Mouse (Mus musculus) limb, embryonic 14.5 days (tissue): ENCODE measurements at regions not wholly inside any gene's neighbourhood (a gene's known extent, or its start where the extent isn't known, plus 50 kb on each side); places are given as distances from the start of the nearest gene placed in this dataset.
"Not testable (repeated sequence)": the region's sequence is repeated elsewhere in the genome, so short reads cannot be mapped to it uniquely, and the experiment has no call there.

Source experiments
- ATAC-seq: fragments of 200-750 bp; cut with Nextera tagmentation; 2 replicates; pipeline ENCODE4 v1.8.0; 2017; ENCODE audit warnings: low read depth, moderate number of reproducible peaks, moderate TSS enrichment; ENCODE audit not compliant: low FRiP score
- DNase-seq: peaks from one replicate; pipeline ENCODE4 v3.0.0-alpha.2; 2015; ENCODE audit warnings: low spot score
- H3K27ac ChIP-seq: fragments of 300-500 bp; sonication (generic); replicated peaks from 2 replicates; pipeline ENCODE4 v1.5.1; 2014; ENCODE audit warnings: low read depth, mild to moderate bottlenecking, low read length, moderate library complexity, mixed read lengths
- H3K27me3 ChIP-seq: fragments of 300-500 bp; sonication (generic); 2 replicates; pipeline ENCODE4 v1.6.1; 2014; ENCODE audit warnings: low read length, mixed read lengths; ENCODE audit not compliant: control insufficient read depth, insufficient read depth
- H3K36me3 ChIP-seq: fragments of 300-500 bp; sonication (generic); 2 replicates; pipeline ENCODE4 v1.6.1; 2014; ENCODE audit warnings: mild to moderate bottlenecking, low read length, moderate library complexity, mixed read lengths; ENCODE audit not compliant: control insufficient read depth, insufficient read depth
- H3K4me1 ChIP-seq: fragments of 300-500 bp; sonication (generic); 2 replicates; pipeline ENCODE4 v1.6.1; 2014; ENCODE audit warnings: antibody characterized with exemption, low read length, mixed read lengths; ENCODE audit not compliant: control insufficient read depth, insufficient read depth
- H3K4me2 ChIP-seq: fragments of 300-500 bp; sonication (generic); replicated peaks from 2 replicates; pipeline ENCODE4 v1.6.1; 2014; ENCODE audit warnings: low read depth, mild to moderate bottlenecking, low read length, moderate library complexity; ENCODE audit not compliant: severe bottlenecking
- H3K4me3 ChIP-seq: fragments of 300-500 bp; sonication (generic); replicated peaks from 2 replicates; pipeline ENCODE4 v1.5.1; 2014; ENCODE audit warnings: low read length
- H3K9ac ChIP-seq: fragments of 300-500 bp; sonication (generic); 2 replicates; pipeline ENCODE4 v1.6.1; 2014; ENCODE audit warnings: mild to moderate bottlenecking, low read depth, low read length, moderate library complexity; ENCODE audit not compliant: severe bottlenecking
- H3K9me3 ChIP-seq: fragments of 300-500 bp; sonication (generic); 2 replicates; pipeline ENCODE4 v1.6.1; 2016; ENCODE audit warnings: low read length; ENCODE audit not compliant: control insufficient read depth
- POLR2A ChIP-seq: fragments of 200-500 bp; IDR thresholded peaks from 2 replicates; pipeline ENCODE4 v1.8.0; 2012; ENCODE audit warnings: inconsistent platforms, mild to moderate bottlenecking, moderate library complexity, borderline replicate concordance; ENCODE audit not compliant: insufficient read depth, insufficient read length; ENCODE audit errors: extremely low read depth
- WGBS: fragments of 180-500 bp; shearing (Covaris S2); extraction: QIAGEN DNeasy Blood & Tissue Kit; methylation state at CpG from one replicate; pipeline ENCODE4 v1.1.7; 2014; 5-methylcytosine and 5-hydroxymethylcytosine counted together

- WGBS = 26% methylated on average over 6 of the region's 6 CpGs
- not testable (repeated sequence) for DNase-seq
These were observed 2447.9 kb upstream of the Gm8797 start for GRCm38 (mm10) chr3:3302657-3303056.

GRCm38 (mm10) chr3:3308461-3308860 is 2442.1 kb upstream of the Gm8797 start:
- no peaks in the 10 kb centered on the region for H3K9me3 ChIP-seq
- H3K9ac ChIP-seq = no peak overlapping the region
- 62% methylated on average over 14 of the region's 14 CpGs for WGBS
- no peaks in the 10 kb centered on the region for H3K4me1 ChIP-seq
- no peak for TF ChIP-seq POLR2A
- H3K4me2 ChIP-seq = peak overlapping the region; percentile 7; the same call in 1 of the 2 replicates
- DNase-seq (no peak), ATAC-seq (no peak)
- H3K27me3 ChIP-seq = no peaks in the 10 kb centered on the region
- no peak overlapping the region for H3K4me3 ChIP-seq
- no peak overlapping the region for H3K27ac ChIP-seq
- no peaks in the 10 kb centered on the region for H3K36me3 ChIP-seq

More at GRCm38 (mm10) chr3:3302657-3303056, 2447.9 kb upstream of the Gm8797 start:
- not testable (repeated sequence) for H3K27ac ChIP-seq, H3K4me3 ChIP-seq, H3K36me3 ChIP-seq, H3K9ac ChIP-seq, H3K27me3 ChIP-seq, ATAC-seq, H3K4me2 ChIP-seq, H3K9me3 ChIP-seq, H3K4me1 ChIP-seq

GRCm38 (mm10) chr3:3308996-3309395 is 2441.6 kb upstream of the Gm8797 start:
- H3K9ac ChIP-seq = no peak overlapping the region
- H3K4me1 ChIP-seq = no peaks in the 10 kb centered on the region
- H3K9me3 ChIP-seq = no peaks in the 10 kb centered on the region
- no peak for DNase-seq
- no peaks in the 10 kb centered on the region for H3K36me3 ChIP-seq
- WGBS = 69% methylated on average over 15 of the region's 18 CpGs
- no peak overlapping the region for H3K4me3 ChIP-seq
- H3K4me2 ChIP-seq = peak overlapping the region; percentile 7; the same call in 1 of the 2 replicates
- H3K27me3 ChIP-seq = no peaks in the 10 kb centered on the region
- ATAC-seq = no peak
- H3K27ac ChIP-seq = no peak overlapping the region
- TF ChIP-seq POLR2A = no peak

- ATAC-seq (no peak), DNase-seq (no peak)
- H3K9me3 ChIP-seq = no peaks in the 10 kb centered on the region
- WGBS = 15% methylated on average over 1 of the region's 1 CpGs
- H3K27me3 ChIP-seq = no peaks in the 10 kb centered on the region
- no peak overlapping the region for H3K9ac ChIP-seq
- TF ChIP-seq POLR2A = no peak
- no peaks in the 10 kb centered on the region for H3K4me1 ChIP-seq
- no peak overlapping the region for H3K4me2 ChIP-seq
- H3K4me3 ChIP-seq = no peak overlapping the region
- H3K36me3 ChIP-seq = no peaks in the 10 kb centered on the region
- no peak overlapping the region for H3K27ac ChIP-seq
These were observed 2439.8 kb upstream of the Gm8797 start for GRCm38 (mm10) chr3:3310811-3311210.

GRCm38 (mm10) chr3:3349634-3350033 is 2401.0 kb upstream of the Gm8797 start:
- H3K9ac ChIP-seq = no peak overlapping the region
- ATAC-seq (no peak), DNase-seq (no peak)
- no peaks in the 10 kb centered on the region for H3K27me3 ChIP-seq
- H3K4me2 ChIP-seq = no peak overlapping the region
- H3K27ac ChIP-seq = no peak overlapping the region
- no peak for TF ChIP-seq POLR2A
- no peak overlapping the region for H3K4me3 ChIP-seq
- 23% methylated on average over 5 of the region's 5 CpGs for WGBS
- no peaks in the 10 kb centered on the region for H3K36me3 ChIP-seq
- H3K4me1 ChIP-seq = no peaks in the 10 kb centered on the region
- H3K9me3 ChIP-seq = no peaks in the 10 kb centered on the region

GRCm38 (mm10) chr3:3370859-3371258 is 2379.7 kb upstream of the Gm8797 start:
- H3K4me1 ChIP-seq, ATAC-seq, DNase-seq, H3K27me3 ChIP-seq, H3K9ac ChIP-seq, H3K36me3 ChIP-seq, H3K4me3 ChIP-seq, H3K9me3 ChIP-seq, H3K4me2 ChIP-seq, H3K27ac ChIP-seq: not testable (repeated sequence)
